Mouse (Mus musculus): ENCODE measurements at regions not wholly inside any gene's neighbourhood (a gene's known extent, or its start where the extent isn't known, plus 50 kb on each side); places are given as distances from the start of the nearest gene placed in this dataset.

- TF ChIP-seq CTCF (IDR thresholded peaks at IDR 0.05; ENCODE audit: extremely low read depth, insufficient read length, insufficient replicate concordance, low read depth, low read length) (no peak), POLR2A (IDR thresholded peaks at IDR 0.05; ENCODE audit: low read depth, low read length) (no peak)
These were observed 97.0 kb downstream of the Smim20 start for GRCm38 (mm10) chr5:53363898-53364297.

Data from small intestine, adult 2 months (tissue).